Mouse (Mus musculus) gastrocnemius, adult 18-20 months (tissue): ENCODE measurements at regions not wholly inside any gene's neighbourhood (a gene's known extent, or its start where the extent isn't known, plus 50 kb on each side); places are given as distances from the start of the nearest gene placed in this dataset.

ENCODE experiments used
- DNase-seq: peaks from one replicate; pipeline ENCODE4 v3.0.0; 2021; ENCODE audit warnings: low spot score

DNA sequence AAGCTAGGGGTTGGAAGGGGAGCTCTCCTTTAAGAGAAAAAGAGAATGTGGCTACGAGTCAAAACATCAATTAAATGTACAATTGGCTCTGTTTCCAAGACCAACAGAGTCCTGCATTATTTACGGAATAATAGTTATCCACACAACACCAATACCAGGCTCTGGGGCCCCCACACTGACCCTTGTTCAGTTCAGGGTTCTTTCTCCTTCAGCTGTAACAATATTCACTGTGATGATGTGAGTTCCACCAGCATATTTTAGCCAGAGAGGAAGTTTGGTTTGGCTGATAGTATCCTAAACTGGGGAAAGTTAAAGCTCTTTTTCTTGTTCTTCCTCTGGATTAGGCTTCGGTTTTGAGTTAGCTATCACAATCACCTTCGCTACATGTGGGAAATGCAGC lies 167.9 kb upstream of the Ankrd55 start:
- no peak for DNase-seq

- DNase-seq, result no peak
These were observed 167.1 kb upstream of the Ankrd55 start for GRCm38 (mm10) chr13:112121110-112121509.

- no peak for DNase-seq
These were observed 165.3 kb upstream of the Ankrd55 start for GRCm38 (mm10) chr13:112122842-112123373.

GRCm38 (mm10) chr13:112125769-112126469 lies 162.3 kb upstream of the Ankrd55 start:
- no peak for DNase-seq

GRCm38 (mm10) chr13:112130220-112130619 lies 158.0 kb upstream of the Ankrd55 start:
- no peak for DNase-seq

- no peak for DNase-seq
These were observed 157.5 kb upstream of the Ankrd55 start for GRCm38 (mm10) chr13:112130774-112131173.

- no peak for DNase-seq
These were observed 157.1 kb upstream of the Ankrd55 start for GRCm38 (mm10) chr13:112131191-112131590.

- DNase-seq, result no peak
These were observed 154.5 kb upstream of the Ankrd55 start for GRCm38 (mm10) chr13:112133736-112134135.

DNA sequence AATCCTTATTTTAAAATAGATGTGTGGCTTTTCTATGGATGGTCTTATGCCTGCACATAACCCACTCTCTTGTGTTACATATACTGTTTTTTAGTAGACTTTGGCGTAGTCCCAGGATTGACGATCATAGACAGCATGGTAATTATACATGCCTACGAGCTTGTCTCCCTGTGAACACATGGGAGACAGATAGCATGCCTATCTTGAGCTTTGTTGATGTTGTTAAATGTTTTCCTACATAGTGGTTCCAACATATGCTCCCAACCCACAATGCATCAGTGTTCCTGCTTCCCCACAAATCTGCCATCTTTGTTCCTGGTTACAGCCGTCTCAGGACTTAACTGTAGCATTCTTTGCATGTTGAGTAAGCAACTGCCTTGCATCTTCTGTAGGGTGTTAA lies 153.6 kb upstream of the Ankrd55 start:
- no peak for DNase-seq

GRCm38 (mm10) chr13:112135777-112136176 lies 152.5 kb upstream of the Ankrd55 start:
- no peak for DNase-seq

GRCm38 (mm10) chr13:112136850-112137249 lies 151.4 kb upstream of the Ankrd55 start:
- DNase-seq, result no peak

- no peak for DNase-seq
These were observed 147.4 kb upstream of the Ankrd55 start for GRCm38 (mm10) chr13:112140871-112141270.

DNA sequence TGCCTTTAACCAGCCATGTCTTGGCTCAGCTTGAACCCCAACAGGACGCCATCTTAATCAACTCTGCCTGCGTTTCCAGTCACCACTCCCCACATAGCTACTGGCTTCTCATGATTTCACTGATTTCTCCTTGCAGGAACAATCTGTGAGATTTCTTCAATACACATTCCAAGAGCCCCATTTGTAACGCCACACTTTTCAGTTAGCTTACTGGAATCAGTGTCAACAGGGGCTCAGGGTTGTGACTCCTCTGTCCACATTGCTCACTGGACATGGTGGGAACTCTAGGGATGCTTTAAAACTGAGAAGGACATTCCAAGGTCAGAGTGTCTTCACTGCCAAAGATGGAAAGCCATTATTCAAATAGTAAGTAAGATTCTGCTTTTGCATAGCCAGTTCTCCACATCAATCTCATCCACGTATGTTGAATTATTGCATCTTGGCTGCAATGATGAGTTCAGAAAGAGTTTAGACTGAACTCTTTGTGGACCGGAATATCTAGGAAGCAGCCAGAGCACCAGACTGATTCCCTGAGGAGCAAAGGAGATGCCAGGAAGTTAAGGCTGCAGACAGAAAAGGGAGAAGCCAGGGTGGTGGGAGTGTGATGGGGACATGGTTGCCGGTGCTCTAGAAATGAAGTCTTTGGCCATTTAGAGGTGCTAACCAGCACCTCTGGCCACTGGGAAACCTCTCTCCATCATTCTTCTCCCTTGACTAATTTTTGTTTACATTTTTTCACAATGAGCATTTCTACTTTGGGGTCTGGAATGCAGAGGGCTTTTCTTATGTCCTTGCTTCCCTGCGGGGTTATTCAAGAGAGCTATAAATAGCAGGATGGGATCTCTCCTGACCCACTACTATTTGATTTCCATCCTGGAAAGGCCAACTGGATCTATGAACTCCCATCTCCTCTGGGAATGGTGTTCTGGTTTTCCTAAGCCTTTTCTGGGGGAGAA lies 143.6 kb upstream of the Ankrd55 start:
- DNase-seq, result no peak

DNA sequence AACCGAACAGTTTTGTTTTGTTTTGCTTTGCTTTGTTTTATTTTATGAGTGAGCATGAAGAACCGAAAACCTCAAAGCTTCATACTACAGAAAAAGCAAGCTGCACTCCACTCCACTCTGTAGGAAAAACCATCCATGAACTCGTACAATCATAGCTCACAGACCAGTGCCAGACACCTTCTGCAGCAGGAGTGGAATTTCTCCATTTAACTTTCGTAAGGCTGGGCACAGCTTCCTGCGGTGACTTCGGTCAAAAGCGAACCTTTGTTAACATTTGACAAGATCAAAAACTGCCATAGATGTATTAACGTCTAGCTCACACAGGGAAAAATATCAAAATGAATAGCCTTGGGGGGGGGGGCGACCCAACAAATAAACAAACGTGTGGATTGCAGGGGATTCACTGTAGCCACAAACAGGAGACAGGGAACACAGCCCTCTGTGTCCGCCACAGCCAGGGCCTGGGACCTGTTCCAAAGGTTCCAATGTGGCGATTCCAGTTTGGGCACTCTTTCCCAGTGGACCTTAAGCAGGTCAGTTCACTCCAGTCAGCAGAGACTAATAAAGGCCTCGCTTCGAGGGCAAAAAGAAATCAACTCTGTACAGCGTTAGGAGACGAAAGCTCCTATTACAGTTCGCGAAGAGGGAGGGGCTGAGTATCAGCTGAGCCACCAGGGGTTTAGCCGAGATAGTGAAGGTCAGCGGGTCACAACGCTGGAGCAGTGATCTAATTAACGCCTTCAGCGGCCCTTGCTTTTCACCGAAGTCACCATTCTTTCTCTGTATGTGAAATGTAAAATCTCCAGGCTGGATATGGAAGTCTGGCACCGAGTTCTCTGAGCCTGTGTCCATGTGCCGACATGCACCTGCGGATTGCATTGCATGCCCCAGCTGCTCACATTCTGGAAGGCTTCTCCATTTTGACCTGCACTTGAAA lies 135.4 kb upstream of the Ankrd55 start:
- peak; percentile 24 for DNase-seq

DNA sequence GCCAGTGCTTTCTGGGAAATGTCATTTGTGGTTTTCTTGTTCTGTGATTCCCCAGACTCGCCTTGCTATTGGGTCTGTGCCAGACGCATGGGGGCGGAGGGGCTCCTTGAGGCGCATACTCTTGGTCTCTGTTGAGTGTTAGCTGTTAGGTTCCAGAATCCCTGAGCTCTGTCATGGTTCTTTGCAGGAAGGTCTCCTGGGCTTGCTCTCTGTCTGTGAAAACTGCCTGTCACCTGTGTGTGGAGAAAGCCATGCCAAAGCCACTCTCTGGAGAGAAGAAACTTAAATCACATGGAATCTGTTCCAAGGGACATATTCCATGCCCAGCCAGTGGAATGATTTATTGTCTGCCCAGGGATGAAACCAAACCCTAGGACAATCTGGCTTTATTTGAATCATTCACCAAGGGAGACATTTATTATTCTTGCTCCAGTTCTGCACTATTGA lies 134.5 kb upstream of the Ankrd55 start:
- DNase-seq, result peak; percentile 17

GRCm38 (mm10) chr13:112159430-112160172 lies 128.7 kb upstream of the Ankrd55 start:
- DNase-seq, result no peak

- peak; percentile 12 for DNase-seq
These were observed 128.0 kb upstream of the Ankrd55 start for GRCm38 (mm10) chr13:112160173-112160641.

GRCm38 (mm10) chr13:112160726-112161125 lies 127.5 kb upstream of the Ankrd55 start:
- DNase-seq, result no peak

- no peak for DNase-seq
These were observed 126.4 kb upstream of the Ankrd55 start for GRCm38 (mm10) chr13:112161886-112162285.

DNA sequence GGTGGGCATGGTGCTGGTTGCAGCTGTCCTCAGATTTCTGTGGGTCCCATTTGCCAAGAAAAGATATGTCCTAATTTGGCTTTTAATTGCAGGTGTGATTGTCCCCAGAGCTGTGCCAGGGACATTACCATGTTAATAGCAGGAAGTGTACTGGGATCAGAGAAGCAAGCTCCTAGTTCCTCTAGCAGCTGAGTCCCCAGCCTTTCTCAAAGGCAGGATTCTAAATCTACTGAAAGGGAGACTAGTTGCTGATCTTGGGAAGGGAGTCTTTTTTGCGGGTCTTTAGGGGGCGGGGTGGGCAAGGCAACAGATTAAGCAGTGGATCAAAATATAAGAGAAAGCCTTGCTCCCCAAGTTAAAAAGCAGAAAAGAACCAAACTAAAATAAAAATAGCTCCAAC lies 122.3 kb upstream of the Ankrd55 start:
- DNase-seq, result no peak
